Mouse (Mus musculus) brain, embryonic 18.5 days (tissue): ENCODE data around the gene Lypd6b.
A peak's percentile ranks its signal among the peaks of the same experiment; 100 is the strongest.

ENCODE experiments used
- DNase-seq: peaks from one replicate; pipeline ENCODE4 v3.0.0-alpha.2; 2012; ENCODE audit warnings: low read depth, low spot score

The Lypd6b gene

DNA sequence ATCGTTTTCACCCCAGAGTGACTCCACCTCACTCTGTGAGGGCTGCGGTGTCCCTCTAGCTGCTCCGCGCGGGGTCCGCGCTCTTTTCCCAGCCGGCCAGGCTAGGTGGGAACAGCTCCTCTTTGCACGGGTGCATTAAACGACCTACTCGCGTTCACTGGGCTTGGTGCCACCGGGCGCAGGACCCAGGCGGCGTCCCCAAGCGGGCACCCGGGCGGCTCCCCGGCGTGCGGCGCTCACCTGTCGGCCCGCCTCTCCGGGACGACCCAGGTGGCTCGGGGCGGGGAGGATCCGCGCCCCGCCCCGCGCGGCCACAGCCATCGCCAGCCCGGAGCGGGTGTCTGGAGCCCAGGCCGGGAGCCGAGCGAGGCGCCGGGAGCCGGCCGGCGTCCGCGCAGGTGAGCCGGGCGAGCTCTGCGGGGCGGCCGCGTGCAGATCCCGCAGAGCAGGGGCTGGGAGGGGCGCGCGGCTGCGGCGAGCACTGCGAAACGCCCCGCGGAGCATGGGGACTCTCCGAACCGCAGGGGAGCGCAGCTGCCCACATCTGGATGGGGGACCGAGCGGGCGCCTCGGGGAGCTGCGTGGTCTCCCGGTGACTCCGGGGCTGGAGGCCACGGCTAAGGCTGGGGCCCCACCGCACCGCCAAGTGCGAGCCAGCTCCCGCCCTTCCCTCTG lies at the start of gene Lypd6b:
Lypd6b (plus strand) TSS at position 313 of the 675 bp plus-strand sequence.
- DNase-seq: no peak

DNA sequence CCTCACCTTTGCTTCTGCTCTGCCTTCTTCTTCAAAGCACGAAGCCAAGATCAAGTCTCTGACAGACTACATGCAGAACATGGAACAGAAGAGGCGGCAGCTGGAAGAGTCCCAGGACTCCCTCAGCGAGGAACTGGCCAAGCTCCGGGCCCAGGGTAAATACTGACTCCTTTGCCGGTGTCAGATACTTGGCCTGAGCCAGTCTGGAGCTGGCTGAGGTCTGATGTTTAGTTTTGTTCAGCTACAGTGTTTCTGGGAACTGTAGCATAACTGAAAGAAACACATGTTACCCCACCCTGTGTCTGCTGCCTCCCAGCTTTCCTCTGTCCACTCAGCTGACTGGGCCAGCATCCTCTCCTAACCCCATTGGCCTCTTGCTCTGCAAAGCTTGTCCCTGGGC lies 48.4 kb upstream of the Lypd6b start:
- no peak for DNase-seq

DNA sequence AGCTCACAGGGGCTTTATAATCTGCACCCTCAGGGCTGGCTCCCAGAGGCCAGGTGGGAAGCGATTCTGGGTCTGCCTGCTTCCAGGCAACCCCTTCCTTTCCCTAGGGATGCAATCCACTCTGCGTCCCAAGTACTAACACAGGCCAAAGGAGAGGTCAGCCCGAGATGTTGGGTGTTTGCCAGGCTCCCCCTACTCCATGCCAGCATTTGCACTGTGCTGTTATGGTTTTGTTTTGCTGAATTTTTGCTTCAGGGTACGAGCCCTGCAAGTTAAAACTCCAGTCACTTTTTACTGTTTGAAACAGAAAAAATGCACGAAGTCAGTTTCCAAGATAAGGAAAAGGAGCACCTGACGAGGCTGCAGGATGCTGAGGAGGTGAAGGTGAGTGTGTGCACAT lies 46.5 kb upstream of the Lypd6b start:
- no peak for DNase-seq

DNA sequence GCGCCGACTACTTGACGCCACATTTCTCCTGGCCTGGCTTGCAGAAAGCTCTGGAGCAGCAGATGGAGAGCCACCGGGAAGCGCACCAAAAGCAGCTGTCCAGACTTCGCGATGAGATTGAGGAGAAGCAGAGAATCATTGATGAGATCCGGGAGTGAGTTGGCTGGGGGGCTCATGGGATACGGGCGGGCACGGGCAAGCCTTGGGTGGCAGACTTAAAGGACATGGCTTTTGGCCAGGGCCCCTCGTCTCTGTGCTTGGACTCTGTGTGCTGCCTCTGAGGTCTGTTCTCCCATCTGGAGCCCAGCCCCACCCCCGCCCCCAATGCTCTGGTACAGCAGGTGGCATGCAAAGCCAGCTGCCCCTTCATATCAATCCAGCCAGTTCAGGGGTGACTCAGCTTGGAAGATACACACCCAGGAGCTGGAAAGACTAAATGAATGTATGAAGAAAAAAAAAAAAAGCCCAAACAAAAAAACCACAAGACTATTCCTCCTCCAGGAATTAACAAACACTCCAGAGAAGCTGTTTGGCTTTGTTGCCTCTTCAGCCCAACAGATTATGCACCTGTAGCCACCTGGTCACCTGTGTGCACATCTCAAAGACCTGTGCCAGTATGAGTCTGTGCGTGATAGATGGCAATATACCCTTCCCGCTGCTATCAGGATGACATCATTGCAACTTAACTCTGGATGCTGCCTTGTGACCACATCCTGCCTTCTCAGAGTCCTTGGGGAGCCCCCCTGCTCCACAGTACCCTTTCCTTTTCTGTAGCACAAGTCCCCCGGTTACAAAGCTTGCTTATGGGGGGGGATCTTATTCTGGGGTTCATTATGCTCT lies 45.4 kb upstream of the Lypd6b start:
- DNase-seq: peak; percentile 51

DNA sequence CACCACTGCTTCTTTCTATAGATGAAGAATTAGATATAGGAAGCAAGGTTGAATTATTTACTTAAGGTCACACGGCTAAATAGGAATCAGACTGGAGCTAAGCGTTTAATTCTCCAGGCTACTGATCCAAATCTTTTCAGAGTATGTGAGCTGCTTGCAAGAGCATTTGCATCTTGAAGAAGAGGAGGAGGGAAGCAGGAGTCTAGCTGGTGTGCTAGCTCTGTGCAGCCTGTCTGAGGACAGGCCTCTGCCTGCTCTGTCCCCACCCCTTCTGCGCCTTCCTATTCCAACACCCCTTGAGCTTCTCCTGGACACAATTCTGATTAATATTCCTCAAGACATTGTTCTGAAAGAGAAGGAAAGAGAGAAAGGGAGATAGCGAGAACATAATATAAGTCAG lies 44.6 kb upstream of the Lypd6b start:
- no peak for DNase-seq

DNA sequence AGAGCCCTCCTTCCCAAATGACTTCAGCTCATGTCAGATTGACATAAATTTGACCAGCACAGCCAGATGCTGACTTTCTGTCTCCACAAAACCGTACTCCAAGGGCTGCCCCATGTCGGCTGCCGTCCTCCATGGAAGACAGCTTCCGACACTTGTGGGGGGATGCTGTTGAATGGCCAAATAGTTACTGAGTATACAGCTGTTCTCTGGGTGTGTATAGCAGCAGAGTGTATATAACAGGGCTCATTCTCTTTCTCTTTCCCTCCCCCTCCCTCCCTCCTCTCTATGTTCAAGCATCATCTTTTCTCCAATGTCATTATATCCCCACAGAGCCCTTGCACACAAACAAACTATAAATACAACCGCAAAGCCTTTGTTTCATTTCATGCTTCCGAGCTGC lies 43.7 kb upstream of the Lypd6b start:
- no peak for DNase-seq

DNA sequence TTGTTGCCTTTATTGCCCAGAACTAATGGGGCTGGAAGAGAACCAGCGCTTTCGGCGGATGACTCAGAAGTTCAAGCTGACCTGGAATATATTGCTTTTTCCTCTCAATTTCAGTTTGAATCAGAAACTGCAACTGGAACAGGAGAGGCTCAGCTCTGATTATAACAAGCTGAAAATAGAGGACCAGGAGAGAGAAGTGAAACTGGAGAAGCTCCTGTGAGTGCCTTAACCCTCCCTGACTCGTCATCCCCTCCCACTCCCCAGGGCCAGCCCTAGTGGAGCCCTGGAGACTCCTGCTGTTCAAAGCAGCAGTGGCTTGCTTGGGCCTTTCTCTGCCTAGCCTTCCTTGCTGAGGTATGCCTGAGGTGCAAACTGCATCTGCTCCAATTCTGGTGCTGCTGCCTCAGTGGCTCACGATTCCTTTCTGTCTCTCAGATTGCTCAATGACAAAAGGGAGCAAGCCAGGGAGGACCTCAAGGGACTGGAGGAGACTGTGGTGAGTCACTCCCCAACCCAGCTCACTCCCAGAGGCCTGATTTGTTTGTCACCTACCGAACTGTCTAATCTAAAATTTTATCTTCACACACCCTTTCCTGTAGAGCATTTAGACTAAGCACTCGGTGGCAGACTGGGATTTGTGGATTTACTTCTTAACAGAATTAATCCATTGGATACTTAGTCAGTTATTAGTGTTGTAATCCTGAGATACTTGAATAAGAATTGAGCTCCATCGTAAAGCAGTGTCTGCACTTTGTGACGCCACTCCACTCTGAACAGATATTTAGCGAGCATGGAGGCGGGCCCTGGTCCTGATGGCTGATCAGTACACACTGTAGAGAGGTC lies 43.0 kb upstream of the Lypd6b start:
- DNase-seq: no peak

DNA sequence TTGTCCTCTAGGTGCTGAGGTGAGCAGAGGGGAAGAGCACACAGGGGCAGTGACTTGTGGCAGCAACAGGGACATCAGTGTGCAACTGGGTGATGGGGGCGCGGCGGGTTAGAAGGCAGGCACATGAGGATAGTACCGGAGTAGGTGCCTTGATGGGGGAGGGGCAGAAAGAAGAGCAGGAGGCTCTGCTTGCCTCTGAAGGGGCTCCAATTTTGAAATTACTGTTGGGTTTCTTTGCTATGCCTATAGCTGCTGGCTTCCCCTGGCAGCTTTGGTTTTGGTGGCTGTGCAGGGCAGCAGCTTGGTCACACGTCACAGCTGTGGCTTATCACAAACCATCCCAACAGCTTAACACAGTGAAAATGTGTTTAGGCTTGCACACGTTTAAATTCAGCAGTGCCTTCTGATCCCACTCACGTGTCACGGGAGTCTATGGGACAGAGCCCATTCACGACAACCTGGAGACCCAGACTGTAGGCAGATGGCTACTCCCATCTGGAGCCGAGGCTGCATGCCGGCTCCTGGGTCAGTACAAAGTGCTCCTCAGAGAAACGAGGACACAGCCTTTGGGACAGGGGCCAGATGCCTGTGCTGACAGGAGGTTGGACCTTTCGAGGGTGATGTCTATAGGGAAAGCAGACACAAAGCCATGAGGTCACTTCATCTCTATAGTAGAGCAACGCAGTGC lies 42.2 kb upstream of the Lypd6b start:
- no peak for DNase-seq

DNA sequence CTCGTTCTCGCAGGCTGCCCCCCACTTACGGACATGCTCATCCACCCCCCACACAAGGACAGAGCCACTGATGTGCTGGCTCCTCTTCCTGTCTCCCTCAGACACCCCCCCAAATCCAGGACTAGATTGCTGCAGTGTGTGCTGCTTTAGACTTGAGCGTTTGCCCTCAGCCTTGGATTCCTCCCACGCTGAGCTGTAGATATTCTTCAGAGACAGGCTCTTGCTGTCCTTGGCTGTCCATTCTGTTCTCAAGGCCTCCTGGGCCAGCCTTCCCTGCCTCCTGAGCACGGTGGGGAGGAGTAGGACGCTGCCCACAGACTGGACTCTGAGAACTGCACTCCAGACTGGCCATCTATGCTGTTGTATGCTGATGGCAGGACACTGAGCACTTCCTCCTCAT lies 40.5 kb upstream of the Lypd6b start:
- no peak for DNase-seq

DNA sequence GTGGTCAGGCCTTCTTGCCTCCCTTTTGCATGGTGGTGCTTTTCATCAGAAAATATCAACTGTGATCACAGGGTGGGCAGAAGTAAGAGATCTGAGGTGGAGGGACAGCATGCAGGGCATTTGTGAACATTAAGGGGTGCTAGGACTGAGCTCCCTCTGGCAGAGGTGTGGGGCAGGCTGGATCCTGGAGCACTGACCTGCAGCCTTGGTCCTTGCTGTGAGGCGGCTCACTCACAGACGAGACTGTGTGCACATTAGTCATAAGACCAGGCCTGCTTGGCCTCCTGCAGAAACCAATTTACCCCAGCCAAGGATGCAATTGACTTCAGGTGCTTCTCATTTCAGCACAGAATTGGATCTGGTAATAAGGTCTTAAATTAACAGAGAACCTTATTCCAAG lies 39.8 kb upstream of the Lypd6b start:
- no peak for DNase-seq

DNA sequence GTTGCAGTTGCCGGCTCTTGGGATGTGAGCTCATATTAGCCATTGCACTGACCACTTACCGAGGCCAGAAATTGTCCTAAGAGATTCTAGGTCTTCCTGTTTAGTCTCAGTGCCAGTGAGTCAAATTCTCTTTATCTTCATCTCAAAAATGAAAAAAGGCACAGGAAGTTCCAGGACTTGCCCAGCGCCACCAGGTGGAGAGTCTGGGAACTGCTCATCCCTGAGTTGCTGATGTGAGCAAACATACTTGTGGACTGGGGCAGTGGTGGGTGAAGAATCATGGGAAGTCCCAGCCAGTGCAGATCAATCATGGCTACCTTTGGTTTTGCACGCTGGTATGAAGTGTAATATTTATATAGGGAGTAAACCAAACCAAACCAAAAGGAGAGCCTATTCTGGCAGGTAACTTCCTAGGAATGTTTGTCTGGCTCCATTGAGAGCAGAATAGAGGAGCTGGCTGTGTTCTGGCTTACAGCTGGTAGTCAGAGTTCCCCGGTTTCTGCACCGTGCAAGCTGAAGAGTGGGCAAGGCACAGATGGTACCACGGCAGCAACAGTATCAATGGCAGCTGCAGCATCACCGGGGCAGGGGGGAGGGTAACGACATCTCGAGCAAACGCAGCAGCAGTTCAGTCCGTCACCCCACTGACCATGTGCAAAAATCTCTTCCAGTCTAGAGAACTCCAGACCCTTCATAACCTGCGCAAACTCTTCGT lies 38.7 kb upstream of the Lypd6b start:
- DNase-seq: no peak

DNA sequence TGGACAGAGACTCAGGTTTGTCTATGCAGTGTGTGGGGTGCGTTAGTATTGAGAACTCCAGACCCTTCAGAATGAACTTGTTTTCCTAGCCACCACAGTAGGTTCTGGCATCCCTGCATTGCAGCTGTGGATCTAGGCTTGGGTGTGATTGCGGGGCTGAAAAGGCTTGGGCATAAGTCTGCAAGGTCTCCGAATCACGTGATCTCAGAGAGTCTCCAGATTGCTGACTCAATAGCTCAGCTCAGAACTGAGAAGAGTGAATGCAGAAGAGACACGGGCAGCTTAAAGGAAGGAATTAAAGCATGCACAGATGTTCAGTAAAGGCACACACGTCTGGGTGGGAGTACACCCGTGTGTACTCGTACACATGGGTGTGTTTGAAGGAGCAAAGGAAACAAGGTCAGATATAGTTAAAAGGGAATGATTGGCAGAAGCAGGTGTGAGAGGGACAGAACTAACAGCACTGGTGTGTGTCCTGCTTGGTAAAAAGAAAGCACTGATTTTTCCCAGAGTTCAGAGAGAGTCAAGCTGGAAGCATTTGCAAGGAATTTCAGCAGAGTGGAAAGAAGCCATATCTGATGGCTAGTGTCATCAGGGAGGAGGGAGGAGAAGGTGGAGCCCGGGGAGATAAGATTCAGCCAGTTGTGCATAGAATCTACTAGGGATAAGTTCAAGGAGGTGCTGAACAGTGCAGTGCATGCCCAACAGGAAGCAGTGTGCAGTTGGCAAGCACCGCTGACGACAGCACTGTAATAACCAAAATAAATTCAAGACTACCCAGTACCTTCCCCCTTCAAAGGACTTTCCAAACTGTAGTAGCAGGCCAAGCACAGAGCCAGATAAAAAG lies 37.5 kb upstream of the Lypd6b start:
- DNase-seq: no peak

DNA sequence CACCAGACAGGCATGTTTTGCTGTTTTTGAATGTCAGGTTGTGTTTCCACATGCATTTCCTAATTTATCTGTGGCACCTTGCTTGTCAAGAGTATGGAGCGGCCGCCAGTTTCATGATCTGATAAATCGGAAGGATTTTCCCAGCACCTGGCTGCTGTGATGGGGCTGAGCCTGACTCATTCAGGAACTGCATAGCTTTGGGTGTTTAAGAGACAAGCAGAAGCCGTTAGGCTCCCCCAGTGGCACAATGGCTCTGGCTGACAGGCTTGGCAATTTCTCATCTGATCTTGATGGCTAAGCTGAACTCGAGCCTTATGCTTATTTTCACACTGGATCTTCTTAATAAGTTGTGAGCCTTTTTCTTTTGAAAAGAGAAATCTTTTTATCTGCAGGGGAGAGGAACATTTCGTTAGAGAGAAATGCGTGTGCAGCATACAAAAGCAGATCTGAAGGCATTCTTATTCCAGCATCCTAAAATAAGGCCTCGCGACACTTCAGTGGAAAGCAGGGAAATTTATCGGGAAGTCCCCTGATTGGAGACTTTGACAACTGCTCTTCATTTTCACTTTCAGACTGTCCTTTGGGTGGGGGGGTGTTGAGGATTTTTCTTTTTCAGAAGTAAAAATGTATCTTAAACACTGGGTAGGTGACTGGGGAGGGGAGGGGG lies 35.8 kb upstream of the Lypd6b start:
- DNase-seq: no peak

DNA sequence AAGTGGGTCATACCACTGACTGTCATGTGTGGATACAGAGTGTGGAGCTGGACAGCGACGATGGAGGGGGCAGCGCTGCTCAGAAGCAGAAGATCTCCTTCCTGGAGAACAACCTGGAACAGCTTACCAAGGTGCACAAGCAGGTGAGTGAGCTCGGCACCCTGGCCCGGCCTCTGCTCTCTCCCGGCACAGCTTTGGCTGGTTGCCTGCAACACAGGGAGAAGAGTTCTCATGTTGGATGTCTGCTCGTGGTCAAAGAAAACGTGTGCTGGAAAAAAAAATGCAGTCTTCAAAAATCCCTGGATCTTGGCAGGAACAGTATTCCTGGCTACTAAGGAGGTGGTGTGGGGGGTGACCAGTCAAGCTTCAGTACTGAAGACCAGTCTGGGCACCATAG lies 35.3 kb upstream of the Lypd6b start:
- no peak for DNase-seq

DNA sequence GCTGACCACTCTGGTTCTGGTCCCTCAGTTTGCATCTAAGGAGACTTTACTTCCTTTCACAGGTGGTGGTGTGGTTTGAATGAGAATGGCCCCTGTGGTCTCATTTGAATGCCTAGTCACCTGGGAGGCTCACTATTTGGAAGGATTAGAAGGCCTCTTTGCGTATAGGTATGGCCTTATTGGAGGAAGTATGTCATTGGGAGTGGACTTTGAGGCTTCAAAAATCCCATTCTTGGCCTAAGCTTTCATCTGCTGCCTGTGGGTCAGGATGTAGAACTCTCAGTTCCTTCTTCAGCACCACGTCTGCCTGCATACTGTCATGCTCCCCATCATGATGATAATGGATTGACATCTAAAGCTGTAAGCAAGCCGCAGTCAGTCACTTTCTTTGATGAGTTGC lies 34.4 kb upstream of the Lypd6b start:
- no peak for DNase-seq

DNA sequence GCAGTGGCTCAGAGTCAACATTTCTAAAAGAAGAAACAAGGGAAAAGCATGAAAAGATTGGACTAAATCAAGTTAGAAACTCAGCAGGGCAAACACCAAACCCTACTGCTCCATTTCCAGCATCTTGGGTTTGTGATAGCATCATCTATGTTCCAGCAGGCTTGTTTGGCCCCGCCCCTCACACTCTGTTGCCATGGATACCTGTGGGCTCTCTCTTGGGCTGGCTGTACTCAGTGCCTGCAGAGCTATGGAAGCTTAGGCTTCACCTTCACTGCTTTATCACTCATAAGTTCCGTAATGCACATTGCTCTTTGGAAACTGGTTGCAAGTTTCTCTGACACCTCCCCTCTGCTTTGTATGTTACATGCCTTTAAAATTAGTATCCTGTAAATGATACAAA lies 32.4 kb upstream of the Lypd6b start:
- no peak for DNase-seq

DNA sequence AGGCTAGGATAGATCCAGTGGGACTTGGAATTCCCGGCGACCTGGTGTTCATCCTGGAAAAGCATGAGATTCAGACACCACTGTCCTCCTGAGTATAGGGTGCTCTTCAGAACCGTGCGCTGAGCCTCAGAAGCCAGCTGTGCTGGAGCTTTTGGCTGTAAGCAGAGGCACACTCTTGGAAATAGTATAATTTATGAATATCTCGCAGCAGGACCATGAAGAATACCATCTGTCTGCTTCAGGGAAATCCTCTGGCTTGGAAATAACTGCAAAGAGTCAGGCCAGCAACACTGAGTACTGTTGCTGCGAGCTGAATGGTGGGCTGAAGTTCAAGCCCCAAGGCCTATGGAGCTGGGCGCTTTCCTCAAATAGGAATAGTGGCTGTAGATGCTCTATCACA lies 29.9 kb upstream of the Lypd6b start:
- no peak for DNase-seq

DNA sequence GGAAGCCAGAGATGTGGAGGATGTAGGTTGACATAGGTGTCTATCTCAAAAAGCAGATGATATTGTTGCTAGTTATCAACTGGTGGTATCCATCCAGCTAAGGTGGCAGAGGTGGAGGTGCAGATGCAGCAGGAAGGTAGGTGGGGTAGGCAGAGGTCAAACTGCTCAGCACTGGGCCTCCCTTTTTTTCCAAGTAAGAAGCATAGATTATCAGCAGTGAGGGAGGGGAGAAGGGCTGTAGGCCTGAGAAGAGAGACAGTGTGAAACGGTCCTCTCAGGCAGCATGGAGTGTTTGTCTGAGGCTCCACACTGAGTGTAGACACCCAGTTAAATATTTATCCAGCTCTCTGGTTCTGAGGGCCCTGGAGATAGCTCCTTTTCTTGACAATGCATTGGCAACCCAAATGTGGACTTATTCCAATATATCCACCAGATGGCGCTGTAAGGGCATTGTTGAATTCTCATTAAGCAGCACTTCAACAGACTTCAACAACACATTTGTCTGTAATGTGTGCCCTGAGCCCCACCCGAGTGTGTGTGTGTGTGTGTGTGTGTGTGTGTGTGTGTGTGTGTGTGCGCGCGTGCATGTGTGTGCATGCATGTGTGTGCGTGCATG lies 23.0 kb upstream of the Lypd6b start:
- DNase-seq: peak; percentile 71

DNA sequence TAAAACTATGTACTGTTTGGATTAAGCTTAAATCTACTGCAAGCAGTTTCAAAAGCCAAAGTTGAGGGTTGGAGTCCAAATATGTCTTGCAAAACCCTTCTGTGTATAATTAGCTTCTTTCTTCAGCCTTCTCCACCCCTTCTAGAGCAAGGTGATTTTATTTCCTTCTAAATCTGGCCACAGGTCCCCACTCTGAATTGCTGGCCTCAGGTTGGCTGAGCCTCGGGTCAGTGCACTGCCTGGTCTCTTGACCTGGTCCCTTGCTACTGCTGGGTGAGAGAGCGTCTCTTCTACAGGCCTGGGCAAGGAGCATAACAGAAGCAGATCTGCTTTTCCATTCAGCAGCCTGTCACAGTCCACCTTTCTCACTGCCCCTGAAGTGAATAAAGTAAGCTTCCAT lies 18.6 kb upstream of the Lypd6b start:
- no peak for DNase-seq
